Mouse (Mus musculus) ES-Bruce4 (cell line): ENCODE data around the gene Serpinb9.

ENCODE experiments used
- CTCF ChIP-seq: IDR thresholded peaks from one replicate; pipeline ENCODE4 v1.8.1; 2011; ENCODE audit warnings: low read depth, low read length
- EP300 ChIP-seq: IDR thresholded peaks from 2 replicates; pipeline ENCODE4 v1.6.1; 2011; ENCODE audit warnings: low read depth, low read length; ENCODE audit not compliant: insufficient read depth
- POLR2A ChIP-seq: IDR thresholded peaks from one replicate; pipeline ENCODE4 v1.8.1; 2011; ENCODE audit warnings: low read length; ENCODE audit not compliant: insufficient read depth

DNA sequence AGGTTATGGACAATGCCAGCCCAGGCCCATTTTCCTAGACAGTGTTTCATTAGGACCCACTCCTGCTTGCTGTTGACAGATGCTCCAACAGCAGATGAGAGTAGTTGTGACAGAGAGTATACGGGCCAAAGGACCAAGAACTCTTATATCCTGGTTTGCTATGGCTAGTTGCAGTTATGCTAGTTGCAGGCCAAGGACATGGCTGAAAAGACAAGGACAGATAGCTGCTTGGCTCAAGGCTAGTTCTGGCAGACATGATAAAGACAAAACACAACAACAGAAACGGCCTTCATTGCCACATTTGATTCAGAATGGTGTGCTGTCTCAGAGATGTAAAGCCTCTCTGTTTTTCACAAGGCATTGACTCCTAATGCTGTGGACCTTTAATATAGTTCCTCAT lies 27.3 kb upstream of the Serpinb9 start:
- TF ChIP-seq POLR2A (no peak), CTCF (no peak), EP300 (no peak)
